Mouse (Mus musculus): Measurements from ENCODE around the gene Pcyt1a.
"Not testable (repeated sequence)": the region's sequence is repeated elsewhere in the genome, so short reads cannot be mapped to it uniquely, and the experiment has no call there.

Gene Pcyt1a

DNA sequence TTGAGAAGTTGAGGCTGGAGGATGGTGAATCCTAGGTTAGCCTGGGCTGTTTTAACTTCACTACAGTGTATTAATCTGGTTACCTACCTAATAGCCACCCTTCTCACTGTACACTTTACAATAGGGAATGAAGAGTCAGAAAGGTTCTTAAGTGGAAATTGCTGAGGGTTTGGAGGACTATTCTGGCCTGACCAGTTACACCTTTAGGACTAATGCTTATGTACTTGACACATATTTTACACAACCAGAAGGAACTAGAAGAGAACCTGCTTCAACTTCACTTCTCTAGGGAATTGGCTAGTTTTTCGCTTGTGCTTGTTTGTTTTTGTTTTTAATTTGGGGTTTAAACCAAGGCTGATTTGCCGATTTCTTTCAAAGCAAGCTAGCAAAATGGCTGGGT lies 2.4 kb downstream of the Pcyt1a start:
- no peak for DNase-seq (ENCODE audit: low spot score in 2 of 2)

GRCm38 (mm10) chr16:32434066-32434465 lies 3.3 kb downstream of the Pcyt1a start:
- DNase-seq (ENCODE audit: low spot score in 2 of 2): no peak

- no peak for DNase-seq (ENCODE audit: low spot score in 2 of 2)
These were observed 4.0 kb downstream of the Pcyt1a start for GRCm38 (mm10) chr16:32434691-32435090.

GRCm38 (mm10) chr16:32436657-32437056 lies 5.9 kb downstream of the Pcyt1a start:
- no peak for DNase-seq (ENCODE audit: low spot score in 2 of 2)

DNA sequence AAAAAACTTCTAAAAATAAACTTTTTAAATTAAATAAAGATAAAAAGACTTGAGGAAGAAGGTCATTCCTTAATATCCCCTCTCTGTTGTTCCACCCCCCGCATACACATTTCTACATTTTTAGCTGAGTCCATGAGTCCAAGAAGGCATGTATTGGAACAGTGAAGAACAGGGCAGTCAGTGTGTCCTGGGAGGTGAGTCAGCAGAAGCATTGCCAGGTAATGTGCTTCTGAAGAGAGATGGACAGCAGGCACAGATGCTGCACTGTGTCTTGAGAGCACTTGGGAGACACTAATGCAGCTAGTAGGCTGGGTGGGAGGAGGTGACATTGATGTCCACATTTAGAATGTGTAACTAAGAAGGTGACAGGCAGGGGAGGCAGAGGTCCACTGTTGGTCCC lies 6.5 kb downstream of the Pcyt1a start:
- DNase-seq (ENCODE audit: low spot score in 2 of 2): no peak

DNA sequence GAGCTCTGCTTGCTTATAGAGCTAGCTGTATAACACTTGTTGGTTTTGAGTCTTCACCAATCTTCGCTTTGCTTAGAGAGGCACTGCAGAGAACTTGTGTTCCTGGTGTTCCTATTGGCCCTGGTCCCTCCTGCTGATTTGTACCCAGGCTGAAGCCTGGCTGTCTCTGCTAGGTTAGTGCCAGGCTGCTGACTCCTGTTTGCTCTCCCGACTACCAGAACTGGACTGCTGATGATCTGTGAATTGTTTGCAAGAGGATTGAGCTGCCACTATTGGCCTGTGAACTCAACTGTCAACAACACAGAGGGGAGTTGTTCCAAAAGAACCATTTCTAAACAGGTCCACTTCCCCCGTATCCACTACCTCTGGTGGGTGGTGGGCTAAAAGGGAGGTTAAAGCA lies 10.7 kb downstream of the Pcyt1a start:
- no peak for DNase-seq (ENCODE audit: low spot score in 2 of 2)

GRCm38 (mm10) chr16:32444615-32445014 lies 13.9 kb downstream of the Pcyt1a start:
- not testable (repeated sequence) for DNase-seq (ENCODE audit: low spot score in 2 of 2)

GRCm38 (mm10) chr16:32445558-32445957 lies 14.8 kb downstream of the Pcyt1a start:
- DNase-seq (ENCODE audit: low spot score in 2 of 2): no peak

- DNase-seq (ENCODE audit: low spot score in 2 of 2): no peak
These were observed 15.9 kb downstream of the Pcyt1a start for GRCm38 (mm10) chr16:32446563-32447138.

DNA sequence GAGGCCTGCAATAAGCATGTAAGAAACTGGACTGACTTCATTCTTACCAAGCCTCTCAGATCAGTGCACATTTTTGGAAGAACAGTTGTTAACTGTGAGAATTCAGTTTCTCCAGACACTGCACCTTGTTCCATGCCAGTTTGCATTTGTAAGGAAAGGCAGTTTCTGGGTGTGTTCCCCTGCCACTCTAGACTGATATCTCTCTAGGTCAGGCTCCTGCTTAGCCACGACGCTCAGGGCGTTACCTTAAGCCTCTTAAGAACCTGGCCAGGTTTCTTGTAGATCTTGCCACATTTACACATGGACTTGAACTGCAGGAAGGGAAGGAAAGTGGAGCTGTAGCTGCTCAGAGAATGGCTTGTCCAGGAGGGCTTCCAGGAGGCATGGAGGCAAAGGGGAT lies 18.9 kb downstream of the Pcyt1a start:
- DNase-seq (ENCODE audit: low spot score in 2 of 2): no peak

DNA sequence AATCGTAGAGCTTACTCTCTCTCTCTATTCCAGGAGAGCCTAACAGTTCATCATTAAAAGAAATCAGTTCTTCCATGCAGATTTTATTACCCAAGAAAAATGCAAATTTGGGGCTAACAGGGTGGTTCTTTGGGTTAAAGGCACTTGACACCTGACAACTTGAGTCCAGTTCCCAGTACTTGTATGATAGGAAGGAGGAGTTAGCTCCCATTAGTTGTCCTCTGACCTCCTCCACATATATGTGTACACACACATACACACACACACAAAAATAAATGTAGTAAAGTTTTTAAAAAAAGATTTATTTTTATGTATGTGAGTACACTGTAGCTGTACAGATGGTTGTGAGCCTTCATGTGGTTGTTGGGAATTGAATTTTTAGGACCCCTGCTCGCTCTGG lies 19.4 kb downstream of the Pcyt1a start:
- no peak for DNase-seq (ENCODE audit: low spot score in 2 of 2)

- no peak for DNase-seq (ENCODE audit: low spot score in 2 of 2)
These were observed 22.4 kb downstream of the Pcyt1a start for GRCm38 (mm10) chr16:32453102-32453501.

DNA sequence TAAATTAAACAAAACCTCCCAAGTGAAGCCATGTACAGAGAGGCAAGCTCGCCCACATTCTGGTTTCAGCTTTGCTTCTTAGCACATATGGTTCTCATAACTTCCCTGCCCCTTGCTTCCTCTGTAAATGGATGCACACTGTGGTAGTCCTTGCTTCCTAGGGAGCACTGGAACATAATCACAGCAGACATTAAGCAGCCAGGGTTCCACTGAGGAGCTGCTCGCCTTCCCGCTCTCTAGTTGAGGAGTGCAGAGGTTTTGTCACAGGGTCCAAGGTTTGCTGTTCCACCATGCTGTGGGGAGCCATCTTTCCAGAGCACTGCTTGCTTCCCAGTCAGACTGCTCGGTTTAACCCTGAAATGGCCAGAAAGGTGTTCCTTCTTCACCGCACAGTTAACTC lies 23.9 kb downstream of the Pcyt1a start:
- no peak for DNase-seq (ENCODE audit: low spot score in 2 of 2)

DNA sequence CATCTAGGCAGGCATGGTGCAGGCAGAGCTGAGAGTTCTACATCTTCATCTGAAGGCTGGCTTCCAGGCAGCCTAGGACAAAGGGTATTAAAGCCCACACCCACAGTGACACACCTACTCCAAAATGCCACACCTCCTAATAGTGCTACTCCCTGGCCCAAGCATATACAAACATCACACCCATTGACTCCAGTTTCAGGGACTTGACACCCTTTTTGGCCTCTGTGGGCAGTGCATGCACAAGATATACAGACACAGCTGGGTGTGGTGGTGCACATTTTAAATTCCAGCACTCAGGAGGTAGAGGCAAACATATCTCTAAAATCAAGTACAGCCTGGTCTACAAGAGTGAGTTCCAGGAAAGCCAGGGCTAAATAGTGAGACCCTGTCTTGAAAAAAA lies 25.4 kb downstream of the Pcyt1a start:
- no peak for DNase-seq (ENCODE audit: low spot score in 2 of 2)

- no peak for DNase-seq (ENCODE audit: low spot score in 2 of 2)
These were observed 26.0 kb downstream of the Pcyt1a start for GRCm38 (mm10) chr16:32456761-32457160.

- DNase-seq (ENCODE audit: low spot score in 2 of 2): peak; percentile 11 to 12
These were observed 27.1 kb downstream of the Pcyt1a start for GRCm38 (mm10) chr16:32457589-32458386.

DNA sequence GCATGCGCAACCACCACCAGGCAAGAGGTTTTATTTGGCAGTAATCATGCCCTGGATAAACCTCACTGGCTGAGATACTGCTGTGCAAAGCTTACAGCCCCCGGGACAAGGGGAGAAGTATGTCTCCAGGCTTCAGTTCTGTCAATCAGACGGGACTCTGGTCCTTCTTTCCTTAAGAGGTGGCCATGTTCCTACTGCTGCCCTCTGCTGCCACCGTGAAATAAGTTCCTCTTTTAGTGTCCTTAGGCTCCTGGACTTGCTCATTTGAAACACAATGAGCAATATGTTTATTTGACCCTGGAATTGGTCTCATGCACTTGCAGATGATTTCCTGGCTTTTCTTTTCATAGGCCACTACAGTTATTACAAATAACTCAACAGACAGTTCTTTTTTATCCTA lies 29.8 kb downstream of the Pcyt1a start:
- DNase-seq (ENCODE audit: low spot score in 2 of 2): no peak

GRCm38 (mm10) chr16:32461713-32462112 lies 31.0 kb downstream of the Pcyt1a start:
- DNase-seq (ENCODE audit: low spot score in 2 of 2): no peak

DNA sequence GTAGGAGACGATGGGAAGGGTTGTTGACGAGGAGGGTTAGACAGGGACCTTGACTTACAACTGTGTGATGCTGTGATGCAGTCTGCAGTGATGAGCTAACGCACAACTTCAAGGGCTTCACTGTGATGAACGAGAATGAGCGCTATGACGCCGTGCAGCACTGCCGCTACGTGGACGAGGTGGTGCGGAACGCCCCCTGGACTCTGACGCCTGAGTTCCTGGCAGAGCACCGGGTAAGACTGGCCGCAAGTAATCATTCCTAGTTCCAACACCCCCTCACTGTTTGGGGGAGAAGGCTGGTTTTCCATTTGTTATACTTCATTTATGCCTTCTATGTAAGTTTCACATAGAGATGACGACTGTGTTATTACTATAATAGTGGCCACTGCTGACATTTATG lies 32.2 kb downstream of the Pcyt1a start:
- no peak for DNase-seq (ENCODE audit: low spot score in 2 of 2)

DNA sequence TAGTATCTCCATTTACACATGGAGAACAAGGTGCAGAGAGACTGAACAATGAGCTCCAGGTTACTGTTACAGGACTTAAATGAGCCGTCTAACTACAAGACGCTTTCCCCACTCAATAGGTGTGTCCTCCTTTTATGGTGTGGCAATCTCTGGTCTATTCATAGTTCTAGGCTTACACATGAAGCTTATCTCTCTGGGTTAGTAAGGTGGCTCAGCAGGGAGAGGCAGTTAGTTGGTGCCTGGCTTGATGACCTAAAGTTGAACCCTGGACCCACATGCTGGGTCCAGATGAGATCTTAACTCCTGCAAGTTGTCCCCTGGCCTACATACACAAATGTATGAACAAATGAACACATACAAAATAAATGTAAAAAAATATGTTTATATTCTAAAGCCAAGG lies 32.7 kb downstream of the Pcyt1a start:
- DNase-seq (ENCODE audit: low spot score in 2 of 2): no peak

DNA sequence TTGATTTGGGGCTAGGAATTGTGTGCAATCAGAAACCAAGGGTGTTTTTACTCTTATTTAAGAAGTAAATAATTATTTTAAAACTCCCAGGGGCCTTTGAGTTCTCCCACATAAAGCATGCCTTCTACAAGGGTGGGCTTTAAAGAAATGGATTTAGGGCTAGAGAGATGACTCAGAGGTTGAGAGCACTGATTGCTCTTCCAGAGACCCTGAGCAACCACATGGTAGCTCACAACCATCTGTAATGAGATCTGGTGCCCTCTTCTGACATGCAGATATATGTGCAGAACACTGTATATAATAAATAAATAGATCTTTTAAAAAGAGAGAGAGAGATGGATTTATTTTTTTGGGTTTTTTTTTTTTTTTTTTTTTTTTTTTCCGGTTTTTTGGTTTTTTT lies 34.2 kb downstream of the Pcyt1a start:
- no peak for DNase-seq (ENCODE audit: low spot score in 2 of 2)

DNA sequence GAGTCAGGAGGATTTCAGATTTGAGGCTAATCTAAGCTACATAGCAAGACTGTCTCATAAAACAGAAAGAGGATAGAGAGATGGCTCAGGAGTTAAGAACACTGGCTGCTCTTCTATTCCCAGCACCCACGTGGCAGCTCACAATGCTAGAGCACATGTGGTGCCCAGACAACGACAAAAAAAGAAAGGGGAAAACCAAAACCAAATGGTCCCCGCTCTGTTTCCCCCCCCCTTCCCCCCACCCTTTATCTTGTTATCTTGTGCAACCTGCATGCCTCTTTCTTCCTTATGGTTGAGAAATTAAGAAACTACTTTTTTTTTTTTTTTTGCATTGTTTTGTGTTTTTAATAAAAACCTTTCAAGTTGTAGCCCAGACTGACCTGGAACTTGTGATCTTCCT lies 37.8 kb downstream of the Pcyt1a start:
- DNase-seq (ENCODE audit: low spot score in 2 of 2): no peak

- no peak for DNase-seq (ENCODE audit: low spot score in 2 of 2)
These were observed 38.8 kb downstream of the Pcyt1a start for GRCm38 (mm10) chr16:32469404-32470105.

All from frontal cortex, postnatal 10 days (tissue).